Mouse (Mus musculus) C3H10T1/2 (cell line): ENCODE results near the gene Sp3. TPM values are rescaled to one million over a fixed set of nuclear protein-coding genes. Genes with fewer than 3 reads are reported as not detected.

Source experiments
- polyA plus RNA-seq, 2 experiments: library from polyadenylated mRNA; unstranded; fragments of >200 nt; fragmentation: generic; extraction: Trizol; gene quantifications; one replicate each; pipeline ENCODE4 v1.2.1; 2012; ENCODE audit warnings: missing spikeins in 2 of 2

Sp3 gene
- 1 to 10 TPM in 1 of 2 experiments, under 1 TPM in 1; 0.46 to 5.0 TPM for polyA plus RNA-seq

DNA sequence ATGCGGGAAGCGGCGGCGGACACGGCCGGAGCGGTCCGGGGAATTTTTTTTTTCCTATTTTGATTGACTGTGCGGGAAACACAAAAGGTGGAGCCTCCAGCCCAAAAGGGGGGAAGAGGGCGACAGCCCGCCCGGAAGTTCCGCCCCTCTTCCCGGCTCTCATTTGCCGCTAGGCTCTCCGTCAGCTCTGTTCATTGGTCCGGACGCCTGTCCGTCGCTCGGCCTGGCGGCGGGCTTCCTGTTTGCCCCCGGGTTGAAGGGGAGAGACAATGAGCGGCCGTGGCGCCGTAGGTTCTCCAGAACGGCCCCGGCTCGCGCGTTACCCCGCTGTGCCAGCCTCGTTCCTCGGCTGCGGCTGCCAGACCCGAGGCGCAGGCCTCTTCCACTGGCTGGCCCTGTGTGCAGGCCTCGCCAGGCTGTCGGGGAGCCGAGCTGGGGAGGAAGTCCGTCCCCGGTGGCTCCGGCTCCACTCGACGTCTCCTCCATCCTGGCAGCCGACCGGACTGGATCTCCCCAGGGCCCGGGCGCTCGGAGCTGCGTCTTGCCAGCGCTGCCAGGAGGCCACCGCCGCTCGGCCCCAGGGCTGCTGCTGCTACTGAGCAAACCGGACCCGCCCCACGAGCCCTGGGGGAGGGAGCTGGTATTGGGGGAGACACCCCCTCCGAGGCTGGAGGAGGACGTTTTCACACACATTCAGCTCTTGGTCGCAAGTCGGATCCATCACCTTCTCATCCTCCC lies at the start of gene Sp3:
TSS of gene Sp3 (minus strand) at position 110 of the 738 bp plus-strand sequence.

DNA sequence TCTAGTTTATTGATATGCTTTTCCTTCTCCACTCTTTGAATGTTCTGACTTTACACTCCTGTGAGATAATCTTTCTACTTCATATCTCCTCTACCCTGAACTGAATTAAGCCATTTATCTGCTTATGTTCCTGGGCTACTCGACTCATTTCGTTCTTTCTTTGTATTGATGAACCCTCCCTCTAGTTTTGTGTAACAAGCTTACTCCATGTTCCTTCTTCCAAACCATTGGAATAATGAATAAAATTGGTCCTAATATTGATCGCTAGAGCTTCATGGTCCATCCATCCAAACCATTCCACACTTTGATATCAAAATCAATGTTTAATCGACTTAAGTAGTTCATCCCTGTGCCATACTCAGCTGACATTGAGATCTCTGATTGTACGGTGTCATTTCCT lies 6.4 kb upstream of the Sp3 start, which contains the start of gene Gm11084:
TSS of gene Gm11084 (minus strand) at position 101 of the 400 bp plus-strand sequence.

Other genes starting within 250 kb of the Sp3 start
- not detected for gene Gm11084, start 6.3 kb upstream of the Sp3 start, polyA plus RNA-seq
- 10 to 100 TPM in 1 of 2 experiments, 1 to 10 TPM in 1; 6.1 to 25.1 TPM for gene Ola1, start 238.5 kb upstream of the Sp3 start, polyA plus RNA-seq